Mouse (Mus musculus) ES-E14 (cell line): ENCODE data around the gene Imp4.

Experiments
- CHD2 ChIP-seq: IDR thresholded peaks from 2 replicates; pipeline ENCODE4 v1.6.1; 2014; ENCODE audit warnings: mild to moderate bottlenecking, low read depth, low read length, inconsistent platforms
- HCFC1 ChIP-seq: IDR thresholded peaks from 2 replicates; pipeline ENCODE4 v1.6.1; 2012; ENCODE audit warnings: low read length, inconsistent platforms, borderline replicate concordance; ENCODE audit not compliant: insufficient read depth
- MAFK ChIP-seq: IDR thresholded peaks from 2 replicates; pipeline ENCODE4 v1.6.1; 2014; ENCODE audit warnings: mild to moderate bottlenecking, low read depth, low read length, inconsistent platforms; ENCODE audit not compliant: insufficient read depth
- ZC3H11A ChIP-seq: IDR thresholded peaks from 2 replicates; pipeline ENCODE4 v1.6.1; 2012; ENCODE audit warnings: low read depth, mild to moderate bottlenecking, inconsistent platforms, low read length, borderline replicate concordance
- ZNF384 ChIP-seq: IDR thresholded peaks from 2 replicates; pipeline ENCODE4 v1.6.1; 2012; ENCODE audit warnings: low read depth, low read length, inconsistent platforms

DNA sequence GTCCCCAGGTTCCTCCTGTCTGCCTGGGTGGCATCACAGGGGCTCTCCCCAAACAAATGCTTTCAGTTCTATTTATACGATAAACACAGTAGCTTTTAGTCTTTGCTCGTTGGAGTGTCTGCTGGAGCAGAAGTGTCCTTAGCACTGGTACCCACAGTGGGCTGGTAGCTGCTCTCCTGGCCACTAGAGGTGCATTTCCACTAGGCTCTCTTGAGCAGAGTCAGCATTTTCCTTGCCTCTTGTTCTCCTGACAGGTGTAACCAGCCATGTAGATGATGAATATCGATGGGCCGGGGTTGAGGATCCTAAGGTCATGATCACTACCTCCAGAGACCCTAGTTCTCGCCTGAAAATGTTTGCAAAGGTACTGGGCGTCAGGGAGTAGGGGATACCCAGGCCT is 3.5 kb downstream of the Imp4 start:
- TF ChIP-seq ZC3H11A (no peak), CHD2 (no peak), ZNF384 (no peak), MAFK (peak; percentile 84), HCFC1 (no peak)
